ENCODE assay signal across 14 mouse cellular contexts in the genomic region with DNA sequence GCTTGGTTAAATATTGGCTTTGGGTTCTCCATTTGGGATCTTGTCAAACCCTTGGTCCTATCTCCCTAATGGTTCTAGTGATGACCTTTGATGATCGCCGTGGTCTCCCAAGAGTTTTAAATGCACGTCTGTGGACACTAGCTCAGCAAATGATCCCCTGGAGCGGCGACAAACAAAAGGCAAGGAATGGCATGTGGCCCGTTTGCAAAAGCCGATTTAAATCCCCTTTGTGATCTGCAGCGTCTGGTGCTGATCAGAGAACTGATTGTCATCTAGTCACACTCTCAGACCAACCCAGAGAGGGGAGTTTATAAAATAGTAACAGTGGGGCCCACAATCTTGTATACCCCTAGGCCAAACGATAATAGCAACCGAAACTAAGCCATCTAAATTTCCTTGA. TPM values are rescaled to one million over a fixed set of nuclear protein-coding genes. Genes with fewer than 3 reads are reported as not detected.
DNase-seq lines count a peak whose midpoint lies in the region; ATAC-seq lines count a peak whose summit lies in the region.
"Had no signal": no experiment of that assay in that cellular context is flagged by ENCODE, and none has a peak within 500 bp of the region (broad histone marks: within the 10 kb centered on the region; RNA-seq: fewer than 3 reads in every experiment).

No protein-coding gene starts in this region.

- H3K4me1 ChIP-seq in heart, embryonic 13.5 days = peaks cover 7% of the 10 kb centered on the region
- H3K4me1 ChIP-seq in midbrain, embryonic 12.5 days = peaks cover 11% of the 10 kb centered on the region; the same call in 1 of the 2 replicates
- peaks cover 8% of the 10 kb centered on the region for H3K4me1 ChIP-seq in midbrain, embryonic 16.5 days (ENCODE audit: control insufficient read depth, insufficient read depth, low read length)
- H3K4me1 ChIP-seq in limb, embryonic 10.5 days = peaks cover 54% of the 10 kb centered on the region

- H3K4me2 ChIP-seq in heart, embryonic 13.5 days = peak overlapping the region; percentile 38
- H3K4me2 ChIP-seq in midbrain, embryonic 12.5 days (replicated peaks) = no peak overlapping the region; the same call in 1 of the 2 replicates
- no peak overlapping the region for H3K4me2 ChIP-seq in midbrain, embryonic 16.5 days (ENCODE audit: low read length)
- H3K4me2 ChIP-seq: hindbrain, embryonic 14.5 days; neural tube, embryonic 12.5 days had no signal

- no peak overlapping the region for H3K27ac ChIP-seq in heart, embryonic 13.5 days (replicated peaks)
- peak overlapping the region; percentile 44 for H3K27ac ChIP-seq in midbrain, embryonic 12.5 days (replicated peaks)
- H3K27ac ChIP-seq in midbrain, embryonic 16.5 days (ENCODE audit: low read length) = no peak overlapping the region
- H3K27ac ChIP-seq in limb, embryonic 10.5 days = peak overlapping the region; percentile 46; the same call in 1 of the 2 replicates
- H3K27ac ChIP-seq: hindbrain, embryonic 14.5 days; neural tube, embryonic 12.5 days had no signal

- H3K27me3 ChIP-seq in heart, embryonic 13.5 days (replicated peaks) = no peaks in the 10 kb centered on the region; the same call in 1 of the 2 replicates
- H3K27me3 ChIP-seq in midbrain, embryonic 12.5 days = peaks cover 6% of the 10 kb centered on the region; the same call in 1 of the 2 replicates
- H3K27me3 ChIP-seq in midbrain, embryonic 16.5 days (ENCODE audit: control insufficient read depth, insufficient read depth, low read depth, low read length) = no peaks in the 10 kb centered on the region; the same call in 1 of the 2 replicates
- no peaks in the 10 kb centered on the region for H3K27me3 ChIP-seq in limb, embryonic 10.5 days (ENCODE audit: low read depth, poor library complexity, severe bottlenecking)
- H3K27me3 ChIP-seq: neural tube, embryonic 12.5 days had no signal

- DNase-seq in heart, adult 18-20 months = no peak
- peak; percentile 27 for DNase-seq in ZHBTc4 (ENCODE audit: low read depth, low spot score)
- DNase-seq in limb, embryonic 10.5 days (ENCODE audit: low spot score) = no peak
- no peak for DNase-seq in testis, postnatal 10 days (ENCODE audit: low spot score)
- no peak for DNase-seq in T-cell, adult 2 months (ENCODE audit: low spot score)
- DNase-seq: adrenal gland, adult 8-10 months; cerebellum, postnatal 25 days; left cerebral cortex, postnatal 4 days had no signal

- ATAC-seq in heart, embryonic 13.5 days (ENCODE audit: extremely low read depth, insufficient number of reproducible peaks, low FRiP score, low TSS enrichment) = no peak
- peak; percentile 31; the same call in 1 of the 2 replicates for ATAC-seq in midbrain, embryonic 12.5 days (ENCODE audit: low FRiP score, low read depth)
- ATAC-seq in midbrain, embryonic 16.5 days = no peak

- no peak overlapping the region for H3K4me3 ChIP-seq in heart, embryonic 13.5 days
- no peak overlapping the region for H3K4me3 ChIP-seq in midbrain, embryonic 12.5 days
- no peak overlapping the region for H3K4me3 ChIP-seq in midbrain, embryonic 16.5 days (ENCODE audit: low read depth, low read length)
- no peak overlapping the region for H3K4me3 ChIP-seq in limb, embryonic 10.5 days
- H3K4me3 ChIP-seq: erythroblast, embryonic 14.5 days; neural tube, embryonic 12.5 days had no signal

- no peaks in the 10 kb centered on the region for H3K36me3 ChIP-seq in heart, embryonic 13.5 days
- no peaks in the 10 kb centered on the region for H3K36me3 ChIP-seq in midbrain, embryonic 12.5 days
- no peaks in the 10 kb centered on the region for H3K36me3 ChIP-seq in midbrain, embryonic 16.5 days (ENCODE audit: control insufficient read depth, insufficient read depth, low read length)
- H3K36me3 ChIP-seq in limb, embryonic 10.5 days = no peaks in the 10 kb centered on the region
- H3K36me3 ChIP-seq: neural tube, embryonic 12.5 days had no signal

- WGBS in heart, embryonic 13.5 days = 22% methylated on average over 10 of the region's 10 CpGs
- 5% methylated on average over 10 of the region's 10 CpGs for WGBS in midbrain, embryonic 12.5 days
- WGBS in midbrain, embryonic 16.5 days = 5% methylated on average over 10 of the region's 10 CpGs
- WGBS in limb, embryonic 10.5 days = 13% methylated on average over 10 of the region's 10 CpGs

- no peak overlapping the region for H3K9ac ChIP-seq in heart, embryonic 13.5 days
- no peak overlapping the region for H3K9ac ChIP-seq in midbrain, embryonic 12.5 days (replicated peaks)
- H3K9ac ChIP-seq in midbrain, embryonic 16.5 days (ENCODE audit: low read depth, low read length) = no peak overlapping the region
- H3K9ac ChIP-seq: hindbrain, embryonic 14.5 days; neural tube, embryonic 12.5 days had no signal

- no peaks in the 10 kb centered on the region for H3K9me3 ChIP-seq in heart, embryonic 13.5 days
- H3K9me3 ChIP-seq in midbrain, embryonic 12.5 days = no peaks in the 10 kb centered on the region
- no peaks in the 10 kb centered on the region for H3K9me3 ChIP-seq in midbrain, embryonic 16.5 days (replicated peaks; ENCODE audit: control insufficient read depth, low read length, poor library complexity, severe bottlenecking)
- H3K9me3 ChIP-seq in limb, embryonic 10.5 days (replicated peaks) = no peaks in the 10 kb centered on the region
- H3K9me3 ChIP-seq: neural tube, embryonic 12.5 days had no signal

RNA-seq across cellular contexts. Expression of a gene that starts 5.4 kb away (rescaled TPM):
- polyA plus RNA-seq in heart, embryonic 13.5 days (2015; fragmentation: Nextera tagmentation; extraction: Ambion mirVana) = 0.07 and 0.10 TPM in 2 replicates
- not detected for total RNA-seq in heart, adult 18-20 months (2021)
- 0.85 and 1.3 TPM in 2 replicates for polyA plus RNA-seq in midbrain, embryonic 12.5 days (2016; fragmentation: Nextera tagmentation; extraction: Ambion mirVana)
- polyA plus RNA-seq in midbrain, embryonic 16.5 days (2015; fragmentation: Nextera tagmentation; extraction: Ambion mirVana) = 0.57 and 0.68 TPM in 2 replicates
- polyA plus RNA-seq in limb, embryonic 10.5 days (2016; fragmentation: Nextera tagmentation; extraction: Ambion mirVana) = 0.39 and 0.44 TPM in 2 replicates
- polyA plus RNA-seq: erythroblast, embryonic 14.5 days had no signal

RNA-seq across cellular contexts. Expression of a gene that starts 7.1 kb away (rescaled TPM):
- 8.2 and 9.2 TPM in 2 replicates for polyA plus RNA-seq in heart, embryonic 13.5 days (2015; fragmentation: Nextera tagmentation; extraction: Ambion mirVana)
- total RNA-seq in heart, adult 18-20 months (2021) = 10 to 100 TPM; 12.0 to 14.3 TPM
- 23.4 and 28.4 TPM in 2 replicates for polyA plus RNA-seq in midbrain, embryonic 12.5 days (2016; fragmentation: Nextera tagmentation; extraction: Ambion mirVana)
- polyA plus RNA-seq in midbrain, embryonic 16.5 days (2015; fragmentation: Nextera tagmentation; extraction: Ambion mirVana) = 12.1 and 13.8 TPM in 2 replicates
- 56.0 and 63.2 TPM in 2 replicates for polyA plus RNA-seq in limb, embryonic 10.5 days (2016; fragmentation: Nextera tagmentation; extraction: Ambion mirVana)

Comparison
In these comparisons a context has a peak if more than half of its experiments do, and no peak if none do; other contexts are left out.
1. H3K27ac ChIP-seq: peak in midbrain, embryonic 12.5 days (single experiment) and limb, embryonic 10.5 days (single experiment); none in heart, embryonic 13.5 days (single experiment) and midbrain, embryonic 16.5 days (single experiment).